Comparison of ENCODE assay signal across 8 mouse cellular contexts in genomic region chr14:118088437-118089207, GRCm38 (mm10). TPM values are rescaled to one million over a fixed set of nuclear protein-coding genes. Genes with fewer than 3 reads are reported as not detected.
DNase-seq lines count a peak whose midpoint lies in the region; ATAC-seq lines count a peak whose summit lies in the region.

No protein-coding gene starts in this region.

- peak overlapping the region; percentile 67 for H3K4me2 ChIP-seq in forebrain, embryonic 15.5 days (replicated peaks)
- peak overlapping the region; percentile 61 for H3K4me2 ChIP-seq in midbrain, embryonic 11.5 days

- no peaks in the 10 kb centered on the region for H3K27me3 ChIP-seq in forebrain, embryonic 15.5 days
- peaks cover 36% of the 10 kb centered on the region; the same call in 1 of the 2 replicates for H3K27me3 ChIP-seq in limb, embryonic 10.5 days (ENCODE audit: low read depth, poor library complexity, severe bottlenecking)
- H3K27me3 ChIP-seq in midbrain, embryonic 11.5 days (ENCODE audit: control insufficient read depth, insufficient read depth, low read length): no peaks in the 10 kb centered on the region

- H3K4me3 ChIP-seq in forebrain, embryonic 15.5 days: peak overlapping the region; percentile 78
- H3K4me3 ChIP-seq in limb, embryonic 10.5 days: peak overlapping the region; percentile 69
- H3K4me3 ChIP-seq in midbrain, embryonic 11.5 days (ENCODE audit: low read depth, low read length): peak overlapping the region; percentile 68

- no peaks in the 10 kb centered on the region for H3K9me3 ChIP-seq in forebrain, embryonic 15.5 days
- no peaks in the 10 kb centered on the region for H3K9me3 ChIP-seq in limb, embryonic 10.5 days (replicated peaks)
- H3K9me3 ChIP-seq in midbrain, embryonic 11.5 days (ENCODE audit: control insufficient read depth, low read length): no peaks in the 10 kb centered on the region

- no peak for DNase-seq in frontal cortex, postnatal 14 days (ENCODE audit: low spot score in 2 of 2)
- DNase-seq in MEL-GATA-1-ER (ENCODE audit: extremely low read depth, low read depth): peak; percentile 40
- no peak for DNase-seq in limb, embryonic 10.5 days (ENCODE audit: low spot score)
- DNase-seq in midbrain, embryonic 11.5 days (ENCODE audit: low spot score, missing footprints): peak; percentile 87
- DNase-seq in thymus, postnatal 25 days: no peak
- DNase-seq in c-Kit-positive CD71-positive TER-119-positive erythroid progenitor cells, embryonic 14.5 days (ENCODE audit: low spot score): no peak

- H3K4me1 ChIP-seq in forebrain, embryonic 15.5 days: peaks cover 11% of the 10 kb centered on the region
- H3K4me1 ChIP-seq in limb, embryonic 10.5 days: 0 out of 2 replicates have a peak, but pooled peaks cover 5% of the 10 kb centered on the region
- H3K4me1 ChIP-seq in midbrain, embryonic 11.5 days (ENCODE audit: control insufficient read depth, insufficient read depth, low read length): no peaks in the 10 kb centered on the region; the same call in 1 of the 2 replicates

- H3K9ac ChIP-seq in forebrain, embryonic 15.5 days (replicated peaks): peak overlapping the region; percentile 67
- H3K9ac ChIP-seq in midbrain, embryonic 11.5 days (ENCODE audit: low read length): peak overlapping the region; percentile 58

- H3K27ac ChIP-seq in forebrain, embryonic 15.5 days (replicated peaks): peak overlapping the region; percentile 70
- peak overlapping the region; percentile 73 for H3K27ac ChIP-seq in limb, embryonic 10.5 days
- no peak overlapping the region; the same call in 1 of the 2 replicates for H3K27ac ChIP-seq in midbrain, embryonic 11.5 days (ENCODE audit: low read depth, low read length)

- H3K36me3 ChIP-seq in forebrain, embryonic 15.5 days: no peaks in the 10 kb centered on the region
- no peaks in the 10 kb centered on the region for H3K36me3 ChIP-seq in limb, embryonic 10.5 days
- H3K36me3 ChIP-seq in midbrain, embryonic 11.5 days (ENCODE audit: control insufficient read depth, insufficient read depth, low read length): no peaks in the 10 kb centered on the region

- WGBS in forebrain, embryonic 15.5 days: 2% methylated on average over 22 of the region's 22 CpGs
- WGBS in limb, embryonic 10.5 days: 18% methylated on average over 22 of the region's 22 CpGs
- WGBS in midbrain, embryonic 11.5 days: 11% methylated on average over 22 of the region's 22 CpGs

- ATAC-seq in frontal cortex, adult (ENCODE audit: low TSS enrichment): peak; percentile 36
- peak; percentile 55 for ATAC-seq in forebrain, embryonic 15.5 days (replicated peaks)
- peak; percentile 63 for ATAC-seq in midbrain, embryonic 11.5 days (ENCODE audit: low FRiP score)

RNA-seq across cellular contexts. Expression of gene Dct, which starts 36.6 kb away (rescaled TPM):
- 7.2 and 7.3 TPM in 2 replicates for polyA plus RNA-seq in forebrain, embryonic 15.5 days (2015; fragmentation: Nextera tagmentation; extraction: Ambion mirVana)
- 1.6 and 2.2 TPM in 2 replicates for polyA plus RNA-seq in limb, embryonic 10.5 days (2016; fragmentation: Nextera tagmentation; extraction: Ambion mirVana)
- 2.1 and 2.5 TPM in 2 replicates for polyA plus RNA-seq in midbrain, embryonic 11.5 days (2014; fragmentation: Nextera tagmentation; extraction: Ambion mirVana)

RNA-seq across cellular contexts. Expression of gene Tgds, which starts 43.9 kb away (rescaled TPM):
- polyA plus RNA-seq in forebrain, embryonic 15.5 days (2015; fragmentation: Nextera tagmentation; extraction: Ambion mirVana): 21.4 and 23.4 TPM in 2 replicates
- polyA plus RNA-seq in limb, embryonic 10.5 days (2016; fragmentation: Nextera tagmentation; extraction: Ambion mirVana): 32.5 and 36.0 TPM in 2 replicates
- polyA plus RNA-seq in midbrain, embryonic 11.5 days (2014; fragmentation: Nextera tagmentation; extraction: Ambion mirVana): 28.7 and 29.5 TPM in 2 replicates

RNA-seq across cellular contexts. Expression of gene Gpr180, which starts 48.3 kb away (rescaled TPM):
- 29.0 and 29.1 TPM in 2 replicates for polyA plus RNA-seq in forebrain, embryonic 15.5 days (2015; fragmentation: Nextera tagmentation; extraction: Ambion mirVana)
- 43.0 and 49.6 TPM in 2 replicates for polyA plus RNA-seq in limb, embryonic 10.5 days (2016; fragmentation: Nextera tagmentation; extraction: Ambion mirVana)
- 29.5 and 32.3 TPM in 2 replicates for polyA plus RNA-seq in midbrain, embryonic 11.5 days (2014; fragmentation: Nextera tagmentation; extraction: Ambion mirVana)

Comparison
In these comparisons a context has a peak if more than half of its experiments do, and no peak if none do; other contexts are left out.
1. DNase-seq: peak in MEL-GATA-1-ER (single experiment) and midbrain, embryonic 11.5 days (single experiment); none in frontal cortex, postnatal 14 days (0 of 2), limb, embryonic 10.5 days (single experiment), thymus, postnatal 25 days (single experiment) and c-Kit-positive CD71-positive TER-119-positive erythroid progenitor cells, embryonic 14.5 days (single experiment).
2. Peak in every context shown above with its lines, with median percentiles within 50 percentile points of each other: ATAC-seq and H3K4me3 ChIP-seq.